Mouse (Mus musculus) MEL (cell line): ENCODE measurements around the gene Rab14. TPM values are rescaled to one million over a fixed set of nuclear protein-coding genes. Genes with fewer than 3 reads are reported as not detected.

Source experiments
- DNase-seq: peaks from one replicate; pipeline ENCODE4 v3.0.0; 2011; ENCODE audit warnings: low read depth, low spot score
- H3K27ac ChIP-seq: 2 replicates; pipeline ENCODE4 v1.5.1; 2012; ENCODE audit warnings: low read depth, mild to moderate bottlenecking, control low read depth, low read length, moderate library complexity; ENCODE audit not compliant: control insufficient read depth
- H3K27me3 ChIP-seq, 2 experiments: fragments of 150-350 bp in 1 of 2; sonication (generic) in 1 of 2; 2 replicates each; pipeline ENCODE4 v1.6.1; 2012; ENCODE audit warnings: low read length in 2 of 2, mild to moderate bottlenecking in 2 of 2, improper control_type of control experiment in 1 of 2, moderate library complexity in 1 of 2; ENCODE audit not compliant: insufficient read depth in 2 of 2, control insufficient read depth in 1 of 2
- H3K36me3 ChIP-seq, 2 experiments: 2 replicates each; pipeline ENCODE4 v1.6.1; 2012 to 2014; ENCODE audit warnings: low read length in 2 of 2, improper control_type of control experiment in 1 of 2, inconsistent platforms in 1 of 2, mild to moderate bottlenecking in 1 of 2; ENCODE audit not compliant: insufficient read depth in 2 of 2, control insufficient read depth in 1 of 2
- H3K4me1 ChIP-seq, 2 experiments: fragments of 150-350 bp in 1 of 2; sonication (generic) in 1 of 2; 2 replicates each; pipeline ENCODE4 v1.6.1; 2012; ENCODE audit warnings: low read length in 2 of 2, improper control_type of control experiment in 1 of 2, mild to moderate bottlenecking in 1 of 2; ENCODE audit not compliant: insufficient read depth in 2 of 2, control insufficient read depth in 1 of 2
- H3K4me3 ChIP-seq, 2 experiments: fragments of 150-350 bp in 1 of 2; sonication (generic) in 1 of 2; 2 replicates each; pipeline ENCODE4 v1.5.1; 2012; ENCODE audit warnings: low read depth in 2 of 2, low read length in 2 of 2, mild to moderate bottlenecking in 2 of 2, moderate library complexity in 2 of 2, control low read depth in 1 of 2, improper control_type of control experiment in 1 of 2; ENCODE audit not compliant: control insufficient read depth in 1 of 2, insufficient read depth in 1 of 2
- H3K79me2 ChIP-seq: 2 replicates; pipeline ENCODE4 v1.6.1; 2012; ENCODE audit warnings: mild to moderate bottlenecking, low read length, moderate library complexity; ENCODE audit not compliant: control insufficient read depth, poor library complexity, insufficient read depth
- H3K9ac ChIP-seq: 2 replicates; pipeline ENCODE4 v1.6.1; 2012; ENCODE audit warnings: low read depth, mild to moderate bottlenecking, control low read depth, low read length, moderate library complexity; ENCODE audit not compliant: control insufficient read depth, poor library complexity, severe bottlenecking
- H3K9me3 ChIP-seq: fragments of 150-350 bp; sonication (generic); replicated peaks from 2 replicates; pipeline ENCODE4 v1.6.1; 2012; ENCODE audit warnings: mild to moderate bottlenecking, low read length, improper control_type of control experiment, moderate library complexity; ENCODE audit not compliant: insufficient read depth
- BHLHE40 ChIP-seq: IDR thresholded peaks from 2 replicates; pipeline ENCODE4 v1.6.1; 2012; ENCODE audit warnings: low read depth, mild to moderate bottlenecking, inconsistent platforms, low read length, improper control_type of control experiment, borderline replicate concordance
- CHD1 ChIP-seq: IDR thresholded peaks from 2 replicates; pipeline ENCODE4 v1.6.1; 2012; ENCODE audit warnings: low read depth, mild to moderate bottlenecking, inconsistent platforms, low read length, improper control_type of control experiment
- CHD2 ChIP-seq: IDR thresholded peaks from 2 replicates; pipeline ENCODE4 v1.6.1; 2011; ENCODE audit warnings: low read length, improper control_type of control experiment
- ELF1 ChIP-seq: IDR thresholded peaks from 2 replicates; pipeline ENCODE4 v1.6.1; 2014; ENCODE audit warnings: low read depth, mild to moderate bottlenecking, inconsistent platforms, low read length, improper control_type of control experiment, moderate library complexity
- EP300 ChIP-seq, 2 experiments: IDR thresholded peaks; 2 replicates each; pipeline ENCODE4 v1.6.1; 2011; ENCODE audit warnings: improper control_type of control experiment in 2 of 2, low read length in 2 of 2, low read depth in 1 of 2, mild to moderate bottlenecking in 1 of 2
- ETS1 ChIP-seq: IDR thresholded peaks from 2 replicates; pipeline ENCODE4 v1.6.1; 2012; ENCODE audit warnings: low read depth, mild to moderate bottlenecking, inconsistent platforms, low read length, improper control_type of control experiment, moderate library complexity
- MAFK ChIP-seq: IDR thresholded peaks from 2 replicates; pipeline ENCODE4 v1.6.1; 2011; ENCODE audit warnings: low read depth, mild to moderate bottlenecking, low read length, improper control_type of control experiment, borderline replicate concordance
- MAX ChIP-seq: IDR thresholded peaks from 2 replicates; pipeline ENCODE4 v1.6.1; 2011; ENCODE audit warnings: low read length, improper control_type of control experiment
- MAZ ChIP-seq: IDR thresholded peaks from 2 replicates; pipeline ENCODE4 v1.6.1; 2012; ENCODE audit warnings: low read depth, mild to moderate bottlenecking, inconsistent platforms, low read length, improper control_type of control experiment
- MEF2A ChIP-seq: IDR thresholded peaks from 2 replicates; pipeline ENCODE4 v1.6.1; 2014; ENCODE audit warnings: low read depth, mild to moderate bottlenecking, inconsistent platforms, low read length, improper control_type of control experiment; ENCODE audit not compliant: poor library complexity, insufficient replicate concordance, severe bottlenecking; ENCODE audit errors: extremely low read depth
- MXI1 ChIP-seq: IDR thresholded peaks from 2 replicates; pipeline ENCODE4 v1.6.1; 2011; ENCODE audit warnings: mild to moderate bottlenecking, low read depth, low read length, improper control_type of control experiment
- MYC ChIP-seq: IDR thresholded peaks from 2 replicates; pipeline ENCODE4 v1.6.1; 2011; ENCODE audit warnings: low read depth, mild to moderate bottlenecking, low read length, improper control_type of control experiment, moderate library complexity
- NELFE ChIP-seq: IDR thresholded peaks from 2 replicates; pipeline ENCODE4 v1.6.1; 2011; ENCODE audit warnings: low read depth, low read length, improper control_type of control experiment
- POLR2A ChIP-seq, 2 experiments: IDR thresholded peaks; 2 replicates each; pipeline ENCODE4 v1.6.1; 2011 to 2012; ENCODE audit warnings: low read length in 2 of 2, mild to moderate bottlenecking in 2 of 2, control low read depth in 1 of 2, improper control_type of control experiment in 1 of 2, low read depth in 1 of 2, moderate library complexity in 1 of 2; ENCODE audit not compliant: control insufficient read depth in 1 of 2, insufficient read depth in 1 of 2, poor library complexity in 1 of 2
- POLR2AphosphoS2 ChIP-seq: IDR thresholded peaks from 2 replicates; pipeline ENCODE4 v1.6.1; 2011; ENCODE audit warnings: low read length, improper control_type of control experiment
- POLR2AphosphoS5 ChIP-seq: IDR thresholded peaks from 2 replicates; pipeline ENCODE4 v1.6.1; 2012; ENCODE audit warnings: low read depth, borderline replicate concordance, mild to moderate bottlenecking, inconsistent platforms, low read length, moderate library complexity, mixed read lengths
- RAD21 ChIP-seq: IDR thresholded peaks from 2 replicates; pipeline ENCODE4 v1.6.1; 2011; ENCODE audit warnings: mild to moderate bottlenecking, low read depth, low read length, improper control_type of control experiment
- SIN3A ChIP-seq: IDR thresholded peaks from 2 replicates; pipeline ENCODE4 v1.6.1; 2012; ENCODE audit warnings: low read length, improper control_type of control experiment, inconsistent platforms
- SMC3 ChIP-seq: IDR thresholded peaks from 2 replicates; pipeline ENCODE4 v1.6.1; 2011; ENCODE audit warnings: low read depth, low read length, improper control_type of control experiment
- TAL1 ChIP-seq: IDR thresholded peaks from 2 replicates; pipeline ENCODE4 v1.6.1; 2012; ENCODE audit warnings: mild to moderate bottlenecking, inconsistent platforms, low read length, moderate library complexity, mixed read lengths
- TBP ChIP-seq: IDR thresholded peaks from 2 replicates; pipeline ENCODE4 v1.8.0; 2011; ENCODE audit warnings: low read depth, low read length, improper control_type of control experiment
- TCF12 ChIP-seq: IDR thresholded peaks from 2 replicates; pipeline ENCODE4 v1.6.1; 2014; ENCODE audit warnings: low read depth, mild to moderate bottlenecking, inconsistent platforms, low read length, improper control_type of control experiment, moderate library complexity
- ZC3H11A ChIP-seq: IDR thresholded peaks from 2 replicates; pipeline ENCODE4 v1.6.1; 2012; ENCODE audit warnings: low read depth, mild to moderate bottlenecking, inconsistent platforms, low read length, improper control_type of control experiment
- polyA plus RNA-seq, 2 experiments: library from polyadenylated mRNA; stranded (reverse) in 1 of 2; unstranded in 1 of 2; fragments of >175 nt in 1 of 2; fragments of >200 nt in 1 of 2; gene quantifications; 2 replicates each; pipeline versions ENCODE4 v1.2.1 to v1.2.4; 2012; ENCODE audit warnings: low replicate concordance in 2 of 2, low read depth in 1 of 2; ENCODE audit not compliant: insufficient read length in 2 of 2, insufficient read depth in 1 of 2, missing spikeins in 1 of 2
- total RNA-seq: library from RNA; depleted of rRNA; stranded (reverse); fragments of 300-350 nt; gene quantifications from 2 replicates; pipeline ENCODE4 v1.2.3, GENCODE M21; 2012

Gene Rab14
- total and polyA plus RNA-seq, 3 experiments: 28.1 to 81.6 (median 78.1) TPM

DNA sequence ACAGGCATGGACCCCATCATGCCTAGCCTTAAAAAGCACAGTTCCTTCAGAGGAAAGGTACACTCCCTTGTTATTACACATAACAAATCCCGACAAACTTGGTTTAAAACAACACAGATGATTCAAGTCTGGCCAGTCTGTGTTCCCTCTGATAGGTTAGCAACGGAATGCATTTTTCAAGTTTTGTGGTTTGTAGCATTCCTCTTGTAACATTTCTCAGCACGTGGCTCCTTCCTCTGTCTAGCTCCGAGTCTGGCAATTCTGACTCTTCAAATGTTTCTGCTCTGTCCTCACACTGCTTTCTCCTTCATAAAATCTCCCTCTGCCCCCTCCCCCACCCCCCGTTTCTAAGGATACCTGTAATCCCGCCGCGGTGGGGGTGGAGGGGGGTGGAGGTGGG lies 29.3 kb upstream of the Rab14 start:
- H3K27me3 ChIP-seq: peaks cover 4 to 11% of the 10 kb centered on the region in 2 experiments

DNA sequence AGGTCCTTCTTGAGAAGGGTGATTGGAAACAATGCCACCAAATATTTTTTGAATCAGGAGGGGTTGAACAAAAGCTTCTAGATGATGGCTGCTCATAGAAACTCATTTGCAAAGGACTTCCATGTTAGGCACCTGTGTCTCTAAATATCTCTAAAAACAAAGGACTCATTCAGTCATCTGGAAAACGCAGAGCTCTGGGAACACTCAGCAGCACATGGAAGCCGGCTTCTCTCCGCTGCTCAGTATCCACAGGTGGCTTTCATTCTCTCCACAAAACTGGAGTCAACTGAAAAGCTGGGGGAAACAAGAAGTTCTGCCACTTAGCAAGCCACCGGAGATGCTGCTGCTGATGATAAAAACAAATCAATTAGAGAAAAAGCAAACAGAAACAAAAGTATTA lies 27.2 kb upstream of the Rab14 start:
- Histone ChIP-seq H3K27me3 (peaks cover 1 to 11% of the 10 kb centered on the region in 2 experiments; a peak in 3 of 4 replicates), H3K9ac (no peak overlapping the region), H3K27ac (no peak overlapping the region), H3K79me2 (no peaks in the 10 kb centered on the region), H3K4me3 (no peak overlapping the region), H3K9me3 (no peaks in the 10 kb centered on the region), H3K36me3 (peaks cover 0 to 11% of the 10 kb centered on the region in 2 experiments; a peak in 2 of 4 replicates), H3K4me1 (peaks cover 0 to 16% of the 10 kb centered on the region in 2 experiments; a peak in 2 of 4 replicates)
- TF ChIP-seq TAL1 (no peak), ETS1 (no peak), POLR2AphosphoS5 (no peak), MAX (no peak), POLR2A (IDR thresholded peaks at IDR 0.05; ENCODE audit: control insufficient read depth in 1 of 2, insufficient read depth in 1 of 2, low read depth in 1 of 2, low read length in 2 of 2, poor library complexity in 1 of 2) (no peak), MAFK (no peak), ELF1 (no peak), MXI1 (no peak), SIN3A (no peak), CHD1 (no peak), MAZ (no peak)
- no peak for DNase-seq

More for the DNA sequence above, 29.3 kb upstream of the Rab14 start:
- Histone ChIP-seq H3K4me3 (no peak overlapping the region), H3K27ac (no peak overlapping the region), H3K9me3 (no peaks in the 10 kb centered on the region), H3K36me3 (peaks cover 0 to 11% of the 10 kb centered on the region in 2 experiments; a peak in 2 of 4 replicates), H3K4me1 (peaks cover 0 to 16% of the 10 kb centered on the region in 2 experiments; a peak in 2 of 4 replicates), H3K79me2 (no peaks in the 10 kb centered on the region)
- no peak for DNase-seq
- TF ChIP-seq EP300 (IDR thresholded peaks at IDR 0.05; ENCODE audit: low read depth in 1 of 2, low read length in 2 of 2) (no peak), MYC (no peak), MAX (no peak), RAD21 (no peak), POLR2AphosphoS5 (no peak), CHD2 (no peak), BHLHE40 (no peak), TAL1 (no peak), SIN3A (no peak), TCF12 (no peak), SMC3 (no peak), NELFE (no peak), MEF2A (no peak), TBP (no peak), MXI1 (no peak), CHD1 (no peak), ZC3H11A (no peak), POLR2AphosphoS2 (no peak)
- TF ChIP-seq, all 39 proteins: peak for 0
- H3K9ac ChIP-seq: no peak overlapping the region
